Mouse (Mus musculus): Measurements from ENCODE around the gene Ppp4r4. TPM values are rescaled to one million over a fixed set of nuclear protein-coding genes. Genes with fewer than 3 reads are reported as not detected.

Ppp4r4 gene
- total and polyA plus RNA-seq, 3 experiments: 1.0 to 3.0 TPM; not detected in 1

- Histone ChIP-seq H3K27me3 (ENCODE audit: control insufficient read depth in 1 of 2, insufficient read depth in 2 of 2, low read length in 2 of 2) (no peaks in the 10 kb centered on the region), H3K79me2 (ENCODE audit: control insufficient read depth, insufficient read depth, low read length, poor library complexity) (no peaks in the 10 kb centered on the region), H3K27ac (ENCODE audit: control insufficient read depth, low read depth, low read length) (no peak overlapping the region), H3K4me1 (ENCODE audit: control insufficient read depth in 1 of 2, insufficient read depth in 2 of 2, low read length in 2 of 2) (peaks cover 0 to 4% of the 10 kb centered on the region in 2 experiments; a peak in 2 of 4 replicates), H3K36me3 (ENCODE audit: control insufficient read depth in 1 of 2, insufficient read depth in 2 of 2, low read length in 2 of 2) (no peaks in the 10 kb centered on the region), H3K9ac (ENCODE audit: control insufficient read depth, low read depth, low read length, poor library complexity, severe bottlenecking) (no peak overlapping the region), H3K4me3 (ENCODE audit: control insufficient read depth in 1 of 2, insufficient read depth in 1 of 2, low read depth in 2 of 2, low read length in 2 of 2) (no peak overlapping the region), H3K9me3 (replicated peaks; ENCODE audit: insufficient read depth, low read length) (no peaks in the 10 kb centered on the region)
- peak; percentile 73 for DNase-seq (ENCODE audit: low read depth, low spot score)
- TF ChIP-seq SMC3 (IDR thresholded peaks at IDR 0.05; ENCODE audit: low read depth, low read length) (peak; percentile 83), ETS1 (IDR thresholded peaks at IDR 0.05; ENCODE audit: low read depth, low read length) (no peak), ZC3H11A (IDR thresholded peaks at IDR 0.05; ENCODE audit: low read depth, low read length) (peak; percentile 52), RAD21 (IDR thresholded peaks at IDR 0.05; ENCODE audit: low read depth, low read length) (peak; percentile 60), NRF1 (IDR thresholded peaks at IDR 0.05; ENCODE audit: insufficient read depth, low read depth, low read length, poor library complexity, severe bottlenecking) (no peak), MAZ (IDR thresholded peaks at IDR 0.05; ENCODE audit: low read depth, low read length) (no peak), TBP (IDR thresholded peaks at IDR 0.05; ENCODE audit: low read depth, low read length) (no peak), JUND (IDR thresholded peaks at IDR 0.05; ENCODE audit: low read depth, low read length) (no peak), GATA1 (IDR thresholded peaks at IDR 0.05; ENCODE audit: low read depth, low read length) (no peak), CTCF (IDR thresholded peaks at IDR 0.05 in 2 of 3, conservative IDR thresholded peaks at IDR 0.05 in 1 of 3; ENCODE audit: control insufficient read depth in 1 of 3, insufficient read depth in 1 of 3, low read depth in 2 of 3, low read length in 3 of 3, poor library complexity in 1 of 3, severe bottlenecking in 1 of 3) (peak; percentile 86 to 99 (median 89))
Observed at GRCm38 (mm10) chr12:103494486-103494885, 37.6 kb upstream of the Ppp4r4 start.

GRCm38 (mm10) chr12:103498768-103499167 is 33.3 kb upstream of the Ppp4r4 start:
- H3K4me3 ChIP-seq (ENCODE audit: control insufficient read depth in 1 of 2, insufficient read depth in 1 of 2, low read depth in 2 of 2, low read length in 2 of 2): no peak overlapping the region
- H3K36me3 ChIP-seq (ENCODE audit: control insufficient read depth in 1 of 2, insufficient read depth in 2 of 2, low read length in 2 of 2): no peaks in the 10 kb centered on the region
- no peaks in the 10 kb centered on the region for H3K27me3 ChIP-seq (ENCODE audit: control insufficient read depth in 1 of 2, insufficient read depth in 2 of 2, low read length in 2 of 2)
- no peaks in the 10 kb centered on the region for H3K9me3 ChIP-seq (replicated peaks; ENCODE audit: insufficient read depth, low read length)
- TF ChIP-seq USF1 (IDR thresholded peaks at IDR 0.05; ENCODE audit: low read depth, low read length): no peak
- TF ChIP-seq SIN3A (IDR thresholded peaks at IDR 0.05; ENCODE audit: low read length): no peak
- no peak for TF ChIP-seq NELFE (IDR thresholded peaks at IDR 0.05; ENCODE audit: low read depth, low read length)
- TF ChIP-seq MAZ (IDR thresholded peaks at IDR 0.05; ENCODE audit: low read depth, low read length): no peak
- TF ChIP-seq RCOR1 (IDR thresholded peaks at IDR 0.05; ENCODE audit: low read depth, low read length): no peak
- H3K4me1 ChIP-seq (ENCODE audit: control insufficient read depth in 1 of 2, insufficient read depth in 2 of 2, low read length in 2 of 2): no peaks in the 10 kb centered on the region
- H3K27ac ChIP-seq (ENCODE audit: control insufficient read depth, low read depth, low read length): no peak overlapping the region
- DNase-seq (ENCODE audit: low read depth, low spot score): no peak
- no peaks in the 10 kb centered on the region for H3K79me2 ChIP-seq (ENCODE audit: control insufficient read depth, insufficient read depth, low read length, poor library complexity)
- no peak overlapping the region for H3K9ac ChIP-seq (ENCODE audit: control insufficient read depth, low read depth, low read length, poor library complexity, severe bottlenecking)

- no peak overlapping the region for H3K4me3 ChIP-seq (ENCODE audit: control insufficient read depth in 1 of 2, insufficient read depth in 1 of 2, low read depth in 2 of 2, low read length in 2 of 2)
- H3K27ac ChIP-seq (ENCODE audit: control insufficient read depth, low read depth, low read length): no peak overlapping the region
- no peaks in the 10 kb centered on the region for H3K4me1 ChIP-seq (ENCODE audit: control insufficient read depth in 1 of 2, insufficient read depth in 2 of 2, low read length in 2 of 2)
- DNase-seq (ENCODE audit: low read depth, low spot score): no peak
- TF ChIP-seq SIN3A (IDR thresholded peaks at IDR 0.05; ENCODE audit: low read length) (no peak), POLR2AphosphoS2 (IDR thresholded peaks at IDR 0.05; ENCODE audit: low read length) (no peak), SMC3 (IDR thresholded peaks at IDR 0.05; ENCODE audit: low read depth, low read length) (no peak), MAX (IDR thresholded peaks at IDR 0.05; ENCODE audit: low read length) (no peak), E2F4 (IDR thresholded peaks at IDR 0.05; ENCODE audit: borderline replicate concordance, low read depth, low read length) (no peak), NELFE (IDR thresholded peaks at IDR 0.05; ENCODE audit: low read depth, low read length) (no peak), HCFC1 (IDR thresholded peaks at IDR 0.05; ENCODE audit: low read depth, low read length) (no peak), BHLHE40 (IDR thresholded peaks at IDR 0.05; ENCODE audit: borderline replicate concordance, low read depth, low read length) (no peak), ZNF384 (IDR thresholded peaks at IDR 0.05; ENCODE audit: low read depth, low read length) (no peak), GABPA (IDR thresholded peaks at IDR 0.05; ENCODE audit: low read depth, low read length) (no peak), MAZ (IDR thresholded peaks at IDR 0.05; ENCODE audit: low read depth, low read length) (no peak), ZKSCAN1 (IDR thresholded peaks at IDR 0.05; ENCODE audit: low read depth, low read length) (no peak), TBP (IDR thresholded peaks at IDR 0.05; ENCODE audit: low read depth, low read length) (no peak), ZMIZ1 (IDR thresholded peaks at IDR 0.05; ENCODE audit: low read depth, low read length) (no peak), MYB (IDR thresholded peaks at IDR 0.05; ENCODE audit: low read depth, low read length) (no peak), TAL1 (IDR thresholded peaks at IDR 0.05; ENCODE audit: low read length) (no peak), USF2 (IDR thresholded peaks at IDR 0.05; ENCODE audit: borderline replicate concordance in 1 of 2, insufficient read depth in 1 of 2, low read depth in 1 of 2, low read length in 2 of 2) (no peak)
- H3K79me2 ChIP-seq (ENCODE audit: control insufficient read depth, insufficient read depth, low read length, poor library complexity): no peaks in the 10 kb centered on the region
- no peaks in the 10 kb centered on the region for H3K9me3 ChIP-seq (replicated peaks; ENCODE audit: insufficient read depth, low read length)
- H3K36me3 ChIP-seq (ENCODE audit: control insufficient read depth in 1 of 2, insufficient read depth in 2 of 2, low read length in 2 of 2): no peaks in the 10 kb centered on the region
- H3K9ac ChIP-seq (ENCODE audit: control insufficient read depth, low read depth, low read length, poor library complexity, severe bottlenecking): no peak overlapping the region
- no peaks in the 10 kb centered on the region for H3K27me3 ChIP-seq (ENCODE audit: control insufficient read depth in 1 of 2, insufficient read depth in 2 of 2, low read length in 2 of 2)
Observed at GRCm38 (mm10) chr12:103499261-103499660, 32.8 kb upstream of the Ppp4r4 start.

Data from MEL (cell line).